Mouse (Mus musculus) limb, embryonic 14.5 days (tissue): ENCODE measurements around the gene Gchfr. TPM values are rescaled to one million over a fixed set of nuclear protein-coding genes. Genes with fewer than 3 reads are reported as not detected.

Experiments
- ATAC-seq: fragments of 200-750 bp; cut with Nextera tagmentation; 2 replicates; pipeline ENCODE4 v1.8.0; 2017; ENCODE audit warnings: low read depth, moderate number of reproducible peaks, moderate TSS enrichment; ENCODE audit not compliant: low FRiP score
- DNase-seq: peaks from one replicate; pipeline ENCODE4 v3.0.0-alpha.2; 2015; ENCODE audit warnings: low spot score
- H3K27ac ChIP-seq: fragments of 300-500 bp; sonication (generic); replicated peaks from 2 replicates; pipeline ENCODE4 v1.5.1; 2014; ENCODE audit warnings: low read depth, mild to moderate bottlenecking, low read length, moderate library complexity, mixed read lengths
- H3K27me3 ChIP-seq: fragments of 300-500 bp; sonication (generic); 2 replicates; pipeline ENCODE4 v1.6.1; 2014; ENCODE audit warnings: low read length, mixed read lengths; ENCODE audit not compliant: control insufficient read depth, insufficient read depth
- H3K36me3 ChIP-seq: fragments of 300-500 bp; sonication (generic); 2 replicates; pipeline ENCODE4 v1.6.1; 2014; ENCODE audit warnings: mild to moderate bottlenecking, low read length, moderate library complexity, mixed read lengths; ENCODE audit not compliant: control insufficient read depth, insufficient read depth
- H3K4me1 ChIP-seq: fragments of 300-500 bp; sonication (generic); 2 replicates; pipeline ENCODE4 v1.6.1; 2014; ENCODE audit warnings: antibody characterized with exemption, low read length, mixed read lengths; ENCODE audit not compliant: control insufficient read depth, insufficient read depth
- H3K4me2 ChIP-seq: fragments of 300-500 bp; sonication (generic); replicated peaks from 2 replicates; pipeline ENCODE4 v1.6.1; 2014; ENCODE audit warnings: low read depth, mild to moderate bottlenecking, low read length, moderate library complexity; ENCODE audit not compliant: severe bottlenecking
- H3K4me3 ChIP-seq: fragments of 300-500 bp; sonication (generic); replicated peaks from 2 replicates; pipeline ENCODE4 v1.5.1; 2014; ENCODE audit warnings: low read length
- H3K9ac ChIP-seq: fragments of 300-500 bp; sonication (generic); 2 replicates; pipeline ENCODE4 v1.6.1; 2014; ENCODE audit warnings: mild to moderate bottlenecking, low read depth, low read length, moderate library complexity; ENCODE audit not compliant: severe bottlenecking
- H3K9me3 ChIP-seq: fragments of 300-500 bp; sonication (generic); 2 replicates; pipeline ENCODE4 v1.6.1; 2016; ENCODE audit warnings: low read length; ENCODE audit not compliant: control insufficient read depth
- POLR2A ChIP-seq: fragments of 200-500 bp; IDR thresholded peaks from 2 replicates; pipeline ENCODE4 v1.8.0; 2012; ENCODE audit warnings: inconsistent platforms, mild to moderate bottlenecking, moderate library complexity, borderline replicate concordance; ENCODE audit not compliant: insufficient read depth, insufficient read length; ENCODE audit errors: extremely low read depth
- WGBS: fragments of 180-500 bp; shearing (Covaris S2); extraction: QIAGEN DNeasy Blood & Tissue Kit; methylation state at CpG from one replicate; pipeline ENCODE4 v1.1.7; 2014; 5-methylcytosine and 5-hydroxymethylcytosine counted together
- polyA plus RNA-seq, 2 experiments: library from polyadenylated mRNA; depleted of rRNA in 1 of 2; stranded (reverse) in 1 of 2; unstranded in 1 of 2; fragments of >200 nt; fragmentation: Nextera tagmentation in 1 of 2; extraction: Ambion mirVana in 1 of 2; gene quantifications; 2 replicates each; pipeline versions ENCODE4 v1.2.1 to v1.2.3; 2012 to 2014

Gchfr gene
- 5.6 and 6.2 TPM in 2 replicates for polyA plus RNA-seq (2012; rRNA removed)
- 14.8 and 20.9 TPM in 2 replicates for polyA plus RNA-seq (2014; fragmentation: Nextera tagmentation; extraction: Ambion mirVana)

DNA sequence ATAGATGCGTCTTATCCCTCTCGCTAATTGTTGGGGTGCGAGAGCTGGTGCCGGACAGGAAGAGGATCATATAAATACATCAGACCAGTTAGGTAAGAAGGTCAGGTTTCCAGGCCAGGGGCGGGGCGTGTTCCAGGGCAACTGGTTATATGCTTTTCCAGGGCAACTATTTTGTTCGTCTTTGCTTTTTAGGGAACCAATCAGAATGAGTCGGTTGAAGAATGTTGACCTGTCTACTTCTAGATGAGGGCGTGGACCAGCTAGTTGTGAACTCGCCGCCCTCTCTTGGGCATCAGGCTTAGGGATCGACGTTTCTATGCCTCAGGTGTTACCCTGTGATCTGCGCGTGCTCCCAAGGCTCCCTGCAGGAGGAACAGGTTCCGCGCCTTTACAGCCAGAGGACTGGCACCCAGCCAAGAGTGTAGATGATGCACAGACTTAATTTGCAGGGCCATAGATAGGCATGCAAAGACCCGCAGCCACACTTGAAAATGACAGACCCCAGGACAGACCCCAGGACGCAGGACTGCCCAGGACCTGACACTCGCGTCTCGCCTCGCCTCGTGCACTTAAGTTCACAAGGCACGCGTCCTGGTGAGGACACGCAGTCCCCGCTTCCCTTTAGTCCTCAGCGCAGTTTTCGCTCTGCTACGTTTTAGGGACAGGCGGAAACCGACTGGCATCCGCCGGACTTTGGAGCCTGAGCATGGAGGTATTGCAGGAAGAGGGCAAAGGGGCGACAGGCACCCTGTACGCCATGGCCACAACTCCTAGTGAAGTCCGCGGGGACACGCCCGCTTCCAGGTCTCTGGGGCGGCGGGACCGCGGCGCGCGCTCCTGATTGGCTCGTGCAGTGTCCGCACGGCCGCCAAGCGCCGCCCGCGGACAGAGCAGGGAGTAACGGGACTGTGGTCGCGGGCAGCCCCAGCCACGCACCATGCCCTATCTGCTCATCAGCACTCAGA lies at the start of gene Gchfr:
Gchfr (plus strand) TSS at position 873 of the 965 bp plus-strand sequence.
- 1% methylated on average over 55 of the region's 60 CpGs for whole genome bisulfite sequencing
- H3K9me3 ChIP-seq = no peaks in the 10 kb centered on the region
- 0 out of 2 replicates have a peak, but pooled peaks cover 6% of the 10 kb centered on the region for H3K27me3 ChIP-seq
- no peak for TF ChIP-seq POLR2A
- H3K36me3 ChIP-seq = peaks cover 2% of the 10 kb centered on the region; the same call in 1 of the 2 replicates
- H3K4me1 ChIP-seq = peaks cover 8% of the 10 kb centered on the region
- ATAC-seq = peak; percentile 60
- H3K9ac ChIP-seq = peak within 1 kb of the TSS; percentile 50
- peak within 1 kb of the TSS; percentile 75 for H3K4me2 ChIP-seq
- no peak within 1 kb of the TSS for H3K27ac ChIP-seq
- DNase-seq = peak; percentile 68
- H3K4me3 ChIP-seq = peak within 1 kb of the TSS; percentile 46

DNA sequence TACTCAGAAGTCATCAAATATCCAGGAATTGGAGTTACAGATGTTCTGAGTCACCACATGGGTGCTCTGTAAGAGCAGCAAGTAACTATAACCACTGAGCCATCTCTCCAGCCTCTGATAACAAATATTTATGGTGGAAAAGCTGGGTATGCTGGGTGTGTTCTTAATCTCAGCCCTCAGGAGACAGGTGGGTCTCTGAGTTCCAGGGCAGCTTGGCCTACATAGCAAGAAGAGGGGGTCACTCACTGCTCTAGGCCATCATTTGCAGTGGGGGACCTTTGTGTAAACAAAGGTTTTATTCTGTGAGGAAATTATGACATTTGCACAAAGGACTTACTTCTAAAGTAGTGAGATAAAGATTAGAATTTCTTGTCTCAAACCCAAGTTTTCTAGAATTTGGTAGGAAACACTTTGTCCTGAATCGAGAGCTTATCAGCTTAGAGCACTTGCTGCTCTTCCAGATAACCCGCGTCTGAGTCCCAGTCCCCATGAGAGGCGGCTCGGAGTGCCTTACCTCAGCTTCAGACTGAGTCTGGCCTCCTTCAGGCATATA lies 31.2 kb upstream of the Gchfr start:
- Histone ChIP-seq H3K36me3 (peaks cover 85% of the 10 kb centered on the region), H3K9me3 (no peaks in the 10 kb centered on the region), H3K4me1 (no peaks in the 10 kb centered on the region), H3K4me2 (no peak overlapping the region), H3K9ac (no peak overlapping the region), H3K27me3 (no peaks in the 10 kb centered on the region), H3K4me3 (no peak overlapping the region), H3K27ac (no peak overlapping the region)
- DNase-seq (no peak), ATAC-seq (no peak)
- WGBS = 87% methylated on average over 5 of the region's 5 CpGs
- no peak for TF ChIP-seq POLR2A

DNA sequence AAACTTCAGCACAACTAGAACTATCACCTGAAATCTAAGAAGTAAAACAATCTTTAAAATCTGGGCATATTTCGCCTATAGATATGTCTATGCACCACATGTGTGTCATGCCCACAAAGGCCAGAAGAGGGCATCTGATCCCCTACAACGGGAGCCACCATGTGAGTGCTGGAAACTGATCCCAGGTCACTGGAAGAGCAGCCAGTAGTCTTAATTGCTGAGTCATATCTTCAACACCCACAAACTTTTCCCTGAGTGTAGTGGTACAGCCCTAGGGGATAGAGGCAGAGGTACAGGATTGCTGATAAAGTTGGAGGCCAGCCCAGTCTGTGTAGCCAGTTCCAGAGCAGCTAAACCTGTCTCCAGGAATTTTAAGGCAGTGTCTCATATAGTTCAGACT lies 22.4 kb upstream of the Gchfr start:
- H3K27me3 ChIP-seq = no peaks in the 10 kb centered on the region
- H3K4me3 ChIP-seq = no peak overlapping the region
- H3K4me1 ChIP-seq = no peaks in the 10 kb centered on the region
- TF ChIP-seq POLR2A = no peak
- H3K9me3 ChIP-seq = no peaks in the 10 kb centered on the region
- H3K36me3 ChIP-seq = peaks cover 83% of the 10 kb centered on the region
- H3K9ac ChIP-seq = no peak overlapping the region
- ATAC-seq = no peak
- no peak for DNase-seq
- no peak overlapping the region for H3K4me2 ChIP-seq
- no peak overlapping the region for H3K27ac ChIP-seq
- 81% methylated on average over 2 of the region's 2 CpGs for WGBS

DNA sequence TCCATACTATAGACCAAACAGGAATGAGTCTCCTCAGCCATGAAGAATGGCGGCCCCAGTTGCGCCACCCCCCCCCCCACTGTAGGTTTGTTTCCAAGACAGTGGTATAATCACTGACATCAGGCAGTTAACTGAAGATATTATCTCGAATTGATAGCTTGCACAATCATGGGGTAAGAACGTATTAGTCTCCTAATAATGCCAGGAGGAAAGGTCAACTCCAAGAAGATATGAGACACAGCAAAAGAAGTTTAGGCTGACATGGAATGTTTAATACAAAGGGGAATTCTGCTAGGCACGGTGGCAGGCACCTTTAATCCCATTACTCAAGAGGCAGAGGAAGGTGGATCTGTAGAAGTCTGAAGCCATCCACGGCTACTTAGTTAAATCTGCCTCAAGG lies 21.1 kb upstream of the Gchfr start:
- Histone ChIP-seq H3K36me3 (peaks cover 84% of the 10 kb centered on the region), H3K9ac (no peak overlapping the region), H3K9me3 (no peaks in the 10 kb centered on the region), H3K27ac (no peak overlapping the region), H3K4me1 (no peaks in the 10 kb centered on the region), H3K4me3 (no peak overlapping the region), H3K27me3 (no peaks in the 10 kb centered on the region), H3K4me2 (no peak overlapping the region)
- 83% methylated on average over 6 of the region's 6 CpGs for WGBS
- TF ChIP-seq POLR2A = no peak
- DNase-seq (no peak), ATAC-seq (no peak)

DNA sequence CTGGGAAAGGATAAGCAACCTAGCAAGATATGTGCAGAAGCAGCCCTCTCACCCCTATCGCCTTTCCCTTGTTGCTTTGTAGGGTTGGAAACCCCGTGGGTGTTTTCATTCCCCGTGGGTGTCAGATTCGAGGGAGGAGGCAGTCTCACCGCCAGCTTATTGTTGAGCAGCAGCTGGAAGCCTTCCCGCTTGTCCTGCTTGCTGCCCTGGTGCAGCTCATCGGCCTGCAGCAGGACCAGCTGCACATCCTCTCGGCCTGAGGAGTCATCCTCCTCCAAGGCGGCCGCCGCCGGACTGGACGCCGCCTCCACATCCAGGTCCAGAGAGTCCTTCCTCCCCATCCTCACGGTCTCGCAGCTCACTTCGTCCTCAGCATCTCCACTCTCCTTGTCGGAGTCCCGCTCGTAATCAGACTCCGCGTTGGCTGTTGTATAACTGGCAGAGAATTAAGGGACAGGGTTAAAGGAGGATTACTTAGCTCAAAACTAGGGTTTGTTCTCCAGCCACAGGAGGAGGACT lies 20.4 kb upstream of the Gchfr start:
- peaks cover 84% of the 10 kb centered on the region for H3K36me3 ChIP-seq
- no peak overlapping the region for H3K4me3 ChIP-seq
- DNase-seq (no peak), ATAC-seq (no peak)
- WGBS = 87% methylated on average over 22 of the region's 22 CpGs
- H3K4me1 ChIP-seq = no peaks in the 10 kb centered on the region
- no peak for TF ChIP-seq POLR2A
- H3K9me3 ChIP-seq = no peaks in the 10 kb centered on the region
- H3K27ac ChIP-seq = no peak overlapping the region
- no peak overlapping the region for H3K4me2 ChIP-seq
- H3K27me3 ChIP-seq = no peaks in the 10 kb centered on the region
- no peak overlapping the region for H3K9ac ChIP-seq
